ENCODE assay signal across 22 mouse cellular contexts in genomic region chr6:72255294-72255693, GRCm38 (mm10). TPM values are rescaled to one million over a fixed set of nuclear protein-coding genes. Genes with fewer than 3 reads are reported as not detected.
A peak's percentile ranks its signal among the peaks of the same experiment; 100 is the strongest.
DNase-seq lines count a peak whose midpoint lies in the region; ATAC-seq and TF ChIP-seq lines count a peak whose summit lies in the region.
"Had no signal": no experiment of that assay in that cellular context is flagged by ENCODE, and none has a peak within 500 bp of the region (broad histone marks: within the 10 kb centered on the region; RNA-seq: fewer than 3 reads in every experiment).

No protein-coding gene starts in this region.

- TF ChIP-seq CTCF in heart, adult 2 months (IDR thresholded peaks at IDR 0.05), result no peak
- TF ChIP-seq CTCF in kidney, postnatal 0 days (IDR thresholded peaks at IDR 0.05; ENCODE audit: low read depth), result no peak

- H3K9me3 ChIP-seq in kidney, postnatal 0 days (replicated peaks; ENCODE audit: low read length), result no peaks in the 10 kb centered on the region
- H3K9me3 ChIP-seq: neural tube, embryonic 12.5 days; stomach, embryonic 15.5 days had no signal

- intact Hi-C loops in heart, adult 2 months (cut with DNase I), result no loop called here
- intact Hi-C loops in heart, postnatal 25 days (cut with DNase I), result no loop called here

- DNase-seq in heart, adult 2 months, result no peak
- no peak for DNase-seq in heart, postnatal 25 days (ENCODE audit: low spot score)
- no peak for DNase-seq in kidney, postnatal 0 days (ENCODE audit: low spot score)
- no peak for DNase-seq in kidney, adult 9 months
- peak; percentile 78 for DNase-seq in cerebellum, adult 9-11 months
- DNase-seq in Muller cell, postnatal 12 days (ENCODE audit: inconsistent ontology term), result no peak
- DNase-seq in left cerebral cortex, adult 18-20 months (ENCODE audit: low spot score in 2 of 2), result no peak
- DNase-seq: adrenal gland, postnatal 25 days; kidney, adult 11 months; kidney, postnatal 14 days; liver; liver, postnatal 0 days; lung, postnatal 14 days; spleen, adult 18-20 months; thymus, adult 2 months had no signal

- TF ChIP-seq POLR2A in heart, adult 2 months (IDR thresholded peaks at IDR 0.05; ENCODE audit: insufficient read depth, low read depth, low read length), result no peak

- ATAC-seq in kidney, postnatal 0 days (replicated peaks; ENCODE audit: low FRiP score, low read depth), result peak; percentile 25; the same call in 1 of the 2 replicates

- H3K27ac ChIP-seq in heart, adult 2 months, result peak overlapping the region; percentile 75
- no peak overlapping the region for H3K27ac ChIP-seq in kidney, postnatal 0 days
- H3K27ac ChIP-seq: neural tube, embryonic 12.5 days; stomach, embryonic 15.5 days had no signal

- no peak overlapping the region for H3K4me2 ChIP-seq in kidney, postnatal 0 days (ENCODE audit: low read length)
- H3K4me2 ChIP-seq: neural tube, embryonic 12.5 days; stomach, embryonic 15.5 days had no signal

- peaks cover 3% of the 10 kb centered on the region; the same call in 1 of the 2 replicates for H3K4me1 ChIP-seq in heart, adult 2 months (ENCODE audit: control insufficient read depth, insufficient read depth, low read length)
- H3K4me1 ChIP-seq in kidney, postnatal 0 days (replicated peaks; ENCODE audit: insufficient read depth, low read length), result no peaks in the 10 kb centered on the region
- H3K4me1 ChIP-seq: stomach, embryonic 15.5 days had no signal

- H3K79me2 ChIP-seq in heart, adult 2 months (replicated peaks; ENCODE audit: control insufficient read depth, insufficient read depth, low read length), result no peaks in the 10 kb centered on the region

- no peak overlapping the region for H3K4me3 ChIP-seq in heart, adult 2 months
- no peak overlapping the region for H3K4me3 ChIP-seq in kidney, postnatal 0 days (replicated peaks; ENCODE audit: low read depth, low read length)
- H3K4me3 ChIP-seq: neural tube, embryonic 12.5 days; stomach, embryonic 15.5 days had no signal

- 68% methylated on average over 6 of the region's 6 CpGs for WGBS in heart, adult 2 months
- WGBS in kidney, postnatal 0 days, result 79% methylated on average over 6 of the region's 6 CpGs

- no peaks in the 10 kb centered on the region for H3K36me3 ChIP-seq in heart, adult 2 months (ENCODE audit: control insufficient read depth, insufficient read depth, low read length)
- H3K36me3 ChIP-seq in kidney, postnatal 0 days (ENCODE audit: insufficient read depth, low read length), result no peaks in the 10 kb centered on the region
- H3K36me3 ChIP-seq: neural tube, embryonic 12.5 days; stomach, embryonic 15.5 days had no signal

- H3K9ac ChIP-seq in heart, adult 2 months (ENCODE audit: low read depth, low read length), result no peak overlapping the region
- H3K9ac ChIP-seq in kidney, postnatal 0 days (ENCODE audit: low read depth, low read length), result no peak overlapping the region
- H3K9ac ChIP-seq: liver, postnatal 0 days; neural tube, embryonic 12.5 days; stomach, embryonic 15.5 days had no signal

- H3K27me3 ChIP-seq in heart, adult 2 months (ENCODE audit: control insufficient read depth, insufficient read depth, low read length), result no peaks in the 10 kb centered on the region
- no peaks in the 10 kb centered on the region for H3K27me3 ChIP-seq in kidney, postnatal 0 days (ENCODE audit: insufficient read depth, low read length)
- H3K27me3 ChIP-seq: stomach, embryonic 15.5 days had no signal

- no peak for TF ChIP-seq EP300 in heart, adult 2 months (IDR thresholded peaks at IDR 0.05; ENCODE audit: insufficient read depth, low read depth, low read length)

RNA-seq across cellular contexts. Expression of gene Atoh8, which starts 19.9 kb away (rescaled TPM):
- total RNA-seq in heart, adult 2 months (2021), result 10 to 100 TPM; 11.0 to 13.5 TPM
- polyA plus RNA-seq in heart, adult 2 months (2012; rRNA removed), result 9.3 and 12.7 TPM in 2 replicates
- total RNA-seq in heart, postnatal 25 days (2021), result 10 to 100 TPM in 1 of 2 experiments, 1 to 10 TPM in 1; 6.1 to 12.4 TPM
- 18.0 and 20.8 TPM in 2 replicates for polyA plus RNA-seq in kidney, postnatal 0 days (2015; fragmentation: Nextera tagmentation; extraction: Ambion mirVana)
- 1 to 10 TPM; 1.6 to 2.3 TPM for total RNA-seq in left cerebral cortex, adult 18-20 months (2021)
- total RNA-seq: granulocyte monocyte progenitor cell, adult 5-6 weeks; megakaryocyte-erythroid progenitor cell, adult 5-6 weeks had no signal

RNA-seq across cellular contexts. Expression of gene Sftpb, which starts 49.1 kb away (rescaled TPM):
- not detected for total RNA-seq in heart, adult 2 months (2021)
- polyA plus RNA-seq in heart, adult 2 months (2012; rRNA removed), result 9.1 TPM in 1 of 2 replicates, not detected in the other
- under 1 TPM in 1 of 2 experiments, not detected in 1; 0.45 TPM for total RNA-seq in heart, postnatal 25 days (2021)
- polyA plus RNA-seq in kidney, postnatal 0 days (2015; fragmentation: Nextera tagmentation; extraction: Ambion mirVana), result not detected in 2 replicates
- not detected for total RNA-seq in left cerebral cortex, adult 18-20 months (2021)
- total RNA-seq: adrenal gland, postnatal 25 days; granulocyte monocyte progenitor cell, adult 5-6 weeks; left cerebral cortex, postnatal 25 days; megakaryocyte-erythroid progenitor cell, adult 5-6 weeks had no signal
- polyA plus RNA-seq: forebrain, embryonic 11.5 days; neural tube, embryonic 12.5 days; urinary bladder, adult 2 months had no signal
